22 mouse cellular contexts compared by ENCODE assay signal in genomic region chr12:117857884-117858283, GRCm38 (mm10). TPM values are rescaled to one million over a fixed set of nuclear protein-coding genes. Genes with fewer than 3 reads are reported as not detected.
DNase-seq lines count a peak whose midpoint lies in the region; ATAC-seq and TF ChIP-seq lines count a peak whose summit lies in the region.
"Had no signal": no experiment of that assay in that cellular context is flagged by ENCODE, and none has a peak within 500 bp of the region (broad histone marks: within the 10 kb centered on the region; RNA-seq: fewer than 3 reads in every experiment).

No protein-coding gene starts in this region.

- H3K36me3 ChIP-seq in liver, embryonic 13.5 days, result no peaks in the 10 kb centered on the region
- H3K36me3 ChIP-seq in liver, embryonic 15.5 days (replicated peaks), result no peaks in the 10 kb centered on the region
- H3K36me3 ChIP-seq in liver, embryonic 16.5 days (ENCODE audit: control insufficient read depth, insufficient read depth), result no peaks in the 10 kb centered on the region
- no peaks in the 10 kb centered on the region for H3K36me3 ChIP-seq in midbrain, embryonic 11.5 days (ENCODE audit: control insufficient read depth, insufficient read depth, low read length)
- H3K36me3 ChIP-seq: embryonic facial prominence, embryonic 13.5 days; embryonic facial prominence, embryonic 15.5 days; forebrain, embryonic 12.5 days had no signal

- no peaks in the 10 kb centered on the region for H3K27me3 ChIP-seq in liver, embryonic 13.5 days
- no peaks in the 10 kb centered on the region for H3K27me3 ChIP-seq in liver, embryonic 15.5 days
- H3K27me3 ChIP-seq in liver, embryonic 16.5 days (ENCODE audit: control insufficient read depth, insufficient read depth, low read depth, low read length), result no peaks in the 10 kb centered on the region
- H3K27me3 ChIP-seq in midbrain, embryonic 11.5 days (ENCODE audit: control insufficient read depth, insufficient read depth, low read length), result no peaks in the 10 kb centered on the region
- H3K27me3 ChIP-seq: embryonic facial prominence, embryonic 13.5 days; embryonic facial prominence, embryonic 15.5 days; forebrain, embryonic 12.5 days had no signal

- TF ChIP-seq CTCF in gastrocnemius, adult 2 months (IDR thresholded peaks at IDR 0.05), result no peak

- intact Hi-C loops in gastrocnemius, adult 2 months (cut with DNase I), result no loop called here

- H3K9ac ChIP-seq in liver, embryonic 13.5 days, result no peak overlapping the region
- H3K9ac ChIP-seq in liver, embryonic 15.5 days, result no peak overlapping the region
- H3K9ac ChIP-seq in liver, embryonic 16.5 days (ENCODE audit: low read depth, low read length), result no peak overlapping the region
- H3K9ac ChIP-seq in midbrain, embryonic 11.5 days (ENCODE audit: low read length), result no peak overlapping the region
- H3K9ac ChIP-seq: embryonic facial prominence, embryonic 13.5 days; embryonic facial prominence, embryonic 15.5 days; forebrain, embryonic 12.5 days had no signal

- WGBS in liver, embryonic 13.5 days (ENCODE audit: insufficient replicate concordance), result 73% methylated on average over 6 of the region's 6 CpGs
- 59% methylated on average over 6 of the region's 6 CpGs for WGBS in liver, embryonic 15.5 days (ENCODE audit: insufficient replicate concordance)
- WGBS in liver, embryonic 16.5 days (ENCODE audit: insufficient replicate concordance), result 60% methylated on average over 6 of the region's 6 CpGs
- WGBS in midbrain, embryonic 11.5 days, result 94% methylated on average over 6 of the region's 6 CpGs

- H3K27ac ChIP-seq in liver, embryonic 13.5 days, result no peak overlapping the region
- no peak overlapping the region for H3K27ac ChIP-seq in liver, embryonic 15.5 days (replicated peaks)
- peak overlapping the region; percentile 59 for H3K27ac ChIP-seq in liver, embryonic 16.5 days (ENCODE audit: low read length)
- no peak overlapping the region for H3K27ac ChIP-seq in midbrain, embryonic 11.5 days (ENCODE audit: low read depth, low read length)
- no peak overlapping the region for H3K27ac ChIP-seq in gastrocnemius, adult 2 months
- H3K27ac ChIP-seq: embryonic facial prominence, embryonic 13.5 days; embryonic facial prominence, embryonic 15.5 days; forebrain, embryonic 10.5 days; forebrain, embryonic 12.5 days had no signal

- peaks cover 8% of the 10 kb centered on the region; the same call in 1 of the 2 replicates for H3K4me1 ChIP-seq in liver, embryonic 13.5 days (replicated peaks)
- no peaks in the 10 kb centered on the region for H3K4me1 ChIP-seq in liver, embryonic 15.5 days (replicated peaks)
- H3K4me1 ChIP-seq in liver, embryonic 16.5 days (ENCODE audit: control insufficient read depth, low read depth, low read length), result no peaks in the 10 kb centered on the region
- H3K4me1 ChIP-seq in midbrain, embryonic 11.5 days (ENCODE audit: control insufficient read depth, insufficient read depth, low read length), result no peaks in the 10 kb centered on the region
- H3K4me1 ChIP-seq: embryonic facial prominence, embryonic 15.5 days; forebrain, embryonic 10.5 days; forebrain, embryonic 12.5 days had no signal

- peak; percentile 50 for ATAC-seq in liver, embryonic 13.5 days (ENCODE audit: low read depth)
- peak; percentile 62 for ATAC-seq in liver, embryonic 15.5 days (ENCODE audit: insufficient read depth)
- peak; percentile 74 for ATAC-seq in liver, embryonic 16.5 days (ENCODE audit: low read depth)
- no peak for ATAC-seq in midbrain, embryonic 11.5 days (ENCODE audit: low FRiP score)
- ATAC-seq: forebrain, embryonic 14.5 days had no signal

- DNase-seq in liver, embryonic 13.5 days, result no peak
- no peak for DNase-seq in liver
- DNase-seq in midbrain, embryonic 11.5 days (ENCODE audit: low spot score, missing footprints), result no peak
- no peak for DNase-seq in gastrocnemius, adult 2 months
- DNase-seq: adrenal gland, adult 2 months; adrenal gland, postnatal 10 days; adrenal gland, postnatal 25 days; cerebellum, adult 11 months; cerebellum, adult 18-20 months; cerebellum, adult 8-10 months; cerebellum, adult 9-11 months; cerebellum, postnatal 14 days; cerebellum, postnatal 36 days; embryo, embryonic 11 days had no signal

- no peak overlapping the region for H3K4me3 ChIP-seq in liver, embryonic 13.5 days (replicated peaks)
- no peak overlapping the region for H3K4me3 ChIP-seq in liver, embryonic 15.5 days (replicated peaks)
- no peak overlapping the region for H3K4me3 ChIP-seq in liver, embryonic 16.5 days (ENCODE audit: low read depth, low read length)
- H3K4me3 ChIP-seq in midbrain, embryonic 11.5 days (ENCODE audit: low read depth, low read length), result no peak overlapping the region
- H3K4me3 ChIP-seq in gastrocnemius, adult 2 months, result no peak overlapping the region
- H3K4me3 ChIP-seq: embryonic facial prominence, embryonic 13.5 days; embryonic facial prominence, embryonic 15.5 days; erythroblast, embryonic 14.5 days; forebrain, embryonic 10.5 days; forebrain, embryonic 12.5 days had no signal

- H3K4me2 ChIP-seq in liver, embryonic 13.5 days, result no peak overlapping the region
- H3K4me2 ChIP-seq in liver, embryonic 15.5 days, result peak overlapping the region; percentile 0; the same call in 1 of the 2 replicates
- 0 out of 2 replicates have a peak overlapping the region, but pooled peaks have one; percentile 17 for H3K4me2 ChIP-seq in liver, embryonic 16.5 days (ENCODE audit: low read depth, low read length)
- no peak overlapping the region for H3K4me2 ChIP-seq in midbrain, embryonic 11.5 days
- H3K4me2 ChIP-seq: embryonic facial prominence, embryonic 13.5 days; embryonic facial prominence, embryonic 15.5 days; forebrain, embryonic 12.5 days had no signal

- no peaks in the 10 kb centered on the region for H3K9me3 ChIP-seq in liver, embryonic 13.5 days (replicated peaks)
- H3K9me3 ChIP-seq in liver, embryonic 15.5 days (replicated peaks), result no peaks in the 10 kb centered on the region
- H3K9me3 ChIP-seq in liver, embryonic 16.5 days (replicated peaks; ENCODE audit: control insufficient read depth, low read length), result no peaks in the 10 kb centered on the region
- H3K9me3 ChIP-seq in midbrain, embryonic 11.5 days (ENCODE audit: control insufficient read depth, low read length), result no peaks in the 10 kb centered on the region
- H3K9me3 ChIP-seq: embryonic facial prominence, embryonic 13.5 days; embryonic facial prominence, embryonic 15.5 days; forebrain, embryonic 10.5 days; forebrain, embryonic 12.5 days had no signal

RNA-seq across cellular contexts. Expression of gene Cdca7l, which starts 53.8 kb away (rescaled TPM):
- polyA plus RNA-seq in liver, embryonic 13.5 days (2015; fragmentation: Nextera tagmentation; extraction: Ambion mirVana), result 25.0 and 30.5 TPM in 2 replicates
- polyA plus RNA-seq in liver, embryonic 15.5 days (2015; fragmentation: Nextera tagmentation; extraction: Ambion mirVana), result 14.8 and 15.6 TPM in 2 replicates
- 12.8 and 13.7 TPM in 2 replicates for polyA plus RNA-seq in liver, embryonic 16.5 days (2015; fragmentation: Nextera tagmentation; extraction: Ambion mirVana)
- polyA plus RNA-seq in midbrain, embryonic 11.5 days (2014; fragmentation: Nextera tagmentation; extraction: Ambion mirVana), result 41.2 and 45.2 TPM in 2 replicates
- not detected for total RNA-seq in gastrocnemius, adult 2 months (2021)

Comparison
In these comparisons a context has a peak if more than half of its experiments do, and no peak if none do; other contexts are left out.
1. H3K4me2 ChIP-seq: peak in liver, embryonic 15.5 days (single experiment) and liver, embryonic 16.5 days (single experiment); none in liver, embryonic 13.5 days (single experiment) and midbrain, embryonic 11.5 days (single experiment).